ENCODE assay signal across 17 mouse cellular contexts in the genomic region with DNA sequence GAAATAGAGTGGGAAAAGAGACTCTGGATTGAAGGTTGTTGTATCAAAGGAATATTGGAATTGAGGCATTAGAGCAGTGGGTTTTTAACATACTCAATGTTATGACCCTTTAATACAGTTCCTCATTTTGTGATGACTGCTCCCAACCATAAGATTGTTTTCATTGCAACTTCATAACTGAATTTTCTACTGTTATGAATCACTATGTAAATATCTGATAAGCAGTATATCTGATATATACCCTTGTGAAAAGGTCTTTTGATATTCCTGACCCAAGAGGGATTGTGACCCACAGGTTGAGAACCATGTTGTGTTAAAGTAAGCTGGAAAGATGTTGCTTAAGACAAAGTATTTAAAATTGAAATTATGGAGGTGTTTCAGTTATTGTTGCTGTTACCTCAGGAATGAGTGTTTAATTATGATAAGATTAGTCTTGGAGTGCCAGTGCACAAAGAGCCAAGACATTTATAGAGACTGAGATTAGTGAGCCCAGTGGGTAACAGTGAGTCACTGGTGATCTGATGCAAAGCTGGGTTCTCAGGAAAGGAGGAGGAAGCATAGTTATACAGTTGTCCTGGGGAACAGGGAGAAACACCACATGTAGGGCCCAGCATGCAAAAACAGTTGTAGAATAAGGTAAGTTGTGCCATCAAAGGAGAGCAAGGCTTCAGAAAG. TPM values are rescaled to one million over a fixed set of nuclear protein-coding genes. Genes with fewer than 3 reads are reported as not detected.
DNase-seq lines count a peak whose midpoint lies in the region; ATAC-seq and TF ChIP-seq lines count a peak whose summit lies in the region.
"Had no signal": no experiment of that assay in that cellular context is flagged by ENCODE, and none has a peak within 500 bp of the region (broad histone marks: within the 10 kb centered on the region; RNA-seq: fewer than 3 reads in every experiment).

No protein-coding gene starts in this region.

- H3K4me1 ChIP-seq in liver, embryonic 13.5 days (replicated peaks): peaks cover 15% of the 10 kb centered on the region
- peaks cover 21% of the 10 kb centered on the region for H3K4me1 ChIP-seq in liver, embryonic 12.5 days
- H3K4me1 ChIP-seq in stomach, embryonic 15.5 days: no peaks in the 10 kb centered on the region
- H3K4me1 ChIP-seq: forebrain, embryonic 12.5 days; limb, embryonic 15.5 days; midbrain, embryonic 10.5 days; neural tube, embryonic 13.5 days had no signal

- H3K27ac ChIP-seq in liver, embryonic 13.5 days: no peak overlapping the region
- no peak overlapping the region for H3K27ac ChIP-seq in liver, embryonic 12.5 days
- no peak overlapping the region for H3K27ac ChIP-seq in stomach, embryonic 15.5 days
- H3K27ac ChIP-seq: forebrain, embryonic 12.5 days; limb, embryonic 15.5 days; lung, embryonic 15.5 days; midbrain, embryonic 10.5 days; neural tube, embryonic 13.5 days had no signal

- H3K36me3 ChIP-seq in liver, embryonic 13.5 days: no peaks in the 10 kb centered on the region
- no peaks in the 10 kb centered on the region for H3K36me3 ChIP-seq in liver, embryonic 12.5 days
- H3K36me3 ChIP-seq in C2C12 (ENCODE audit: control insufficient read depth, insufficient read depth): peaks cover 12% of the 10 kb centered on the region
- H3K36me3 ChIP-seq in stomach, embryonic 15.5 days: no peaks in the 10 kb centered on the region
- H3K36me3 ChIP-seq: forebrain, embryonic 12.5 days; limb, embryonic 15.5 days; lung, embryonic 15.5 days; midbrain, embryonic 10.5 days; neural tube, embryonic 13.5 days had no signal

- no peak for DNase-seq in liver, embryonic 13.5 days
- no peak for DNase-seq in layer of hippocampus, postnatal 14 days (ENCODE audit: low spot score in 2 of 2)
- DNase-seq in cerebellum, postnatal 10 days: no peak
- DNase-seq: cerebellum, adult 9-11 months; kidney, adult 9 months; kidney, postnatal 4 days; right cerebral cortex, postnatal 25 days had no signal

- peaks cover 90% of the 10 kb centered on the region for H3K79me3 ChIP-seq in C2C12 (ENCODE audit: low read depth)

- peaks cover 98% of the 10 kb centered on the region for H3K79me2 ChIP-seq in C2C12 (ENCODE audit: control insufficient read depth, insufficient read depth)

- TF ChIP-seq CTCF in C2C12 (IDR thresholded peaks at IDR 0.05; ENCODE audit: control insufficient read depth, insufficient read depth, insufficient read length): no peak

- H3K9me3 ChIP-seq in liver, embryonic 13.5 days (replicated peaks): no peaks in the 10 kb centered on the region
- H3K9me3 ChIP-seq in liver, embryonic 12.5 days (replicated peaks): no peaks in the 10 kb centered on the region
- H3K9me3 ChIP-seq in stomach, embryonic 15.5 days: no peaks in the 10 kb centered on the region
- H3K9me3 ChIP-seq: forebrain, embryonic 12.5 days; limb, embryonic 15.5 days; lung, embryonic 15.5 days; midbrain, embryonic 10.5 days; neural tube, embryonic 13.5 days had no signal

- peak; percentile 57; the same call in 1 of the 2 replicates for ATAC-seq in liver, embryonic 13.5 days (ENCODE audit: low read depth)
- no peak for ATAC-seq in liver, embryonic 12.5 days
- ATAC-seq in common myeloid progenitor, adult 5-6 weeks (replicated peaks; ENCODE audit: low read depth, poor library complexity, severe bottlenecking): peak; percentile 54; the same call in 1 of the 2 replicates
- ATAC-seq in stomach, embryonic 15.5 days (ENCODE audit: insufficient read depth, low FRiP score, low read depth): peak; percentile 56; the same call in 1 of the 2 replicates
- ATAC-seq: CD4-positive, CD25-positive, alpha-beta regulatory T cell, adult 4 months had no signal

- no peak overlapping the region for H3K4me2 ChIP-seq in liver, embryonic 13.5 days
- no peak overlapping the region for H3K4me2 ChIP-seq in liver, embryonic 12.5 days
- no peak overlapping the region for H3K4me2 ChIP-seq in stomach, embryonic 15.5 days
- H3K4me2 ChIP-seq: forebrain, embryonic 12.5 days; limb, embryonic 15.5 days; lung, embryonic 15.5 days; neural tube, embryonic 13.5 days had no signal

- H3ac ChIP-seq in C2C12 (ENCODE audit: control insufficient read depth, insufficient read length, low read depth): no peak overlapping the region

- H3K27me3 ChIP-seq in liver, embryonic 13.5 days: no peaks in the 10 kb centered on the region
- H3K27me3 ChIP-seq in liver, embryonic 12.5 days (replicated peaks): no peaks in the 10 kb centered on the region
- no peaks in the 10 kb centered on the region for H3K27me3 ChIP-seq in C2C12 (ENCODE audit: control insufficient read depth, insufficient read depth, insufficient read length)
- H3K27me3 ChIP-seq in stomach, embryonic 15.5 days (replicated peaks): no peaks in the 10 kb centered on the region
- H3K27me3 ChIP-seq: forebrain, embryonic 12.5 days; limb, embryonic 15.5 days; lung, embryonic 15.5 days; neural tube, embryonic 13.5 days had no signal

- H3K4me3 ChIP-seq in liver, embryonic 13.5 days (replicated peaks): no peak overlapping the region
- no peak overlapping the region for H3K4me3 ChIP-seq in liver, embryonic 12.5 days
- H3K4me3 ChIP-seq in C2C12 (ENCODE audit: insufficient read depth, poor library complexity, severe bottlenecking): no peak overlapping the region
- H3K4me3 ChIP-seq in stomach, embryonic 15.5 days (replicated peaks): no peak overlapping the region
- H3K4me3 ChIP-seq: forebrain, embryonic 12.5 days; limb, embryonic 15.5 days; lung, embryonic 15.5 days; midbrain, embryonic 10.5 days; neural tube, embryonic 13.5 days had no signal

- no peak overlapping the region for H3K9ac ChIP-seq in liver, embryonic 13.5 days
- H3K9ac ChIP-seq in liver, embryonic 12.5 days: no peak overlapping the region
- no peak overlapping the region for H3K9ac ChIP-seq in stomach, embryonic 15.5 days
- H3K9ac ChIP-seq: forebrain, embryonic 12.5 days; limb, embryonic 15.5 days; lung, embryonic 15.5 days; neural tube, embryonic 13.5 days had no signal

TF ChIP-seq in C2C12, 6 proteins besides CTCF, POLR2A, EP300 and RAD21:
- TF ChIP-seq CEBPB (IDR thresholded peaks at IDR 0.05; ENCODE audit: low read depth): peak; percentile 60
- peak; percentile 84 for TF ChIP-seq FOSL1 (IDR thresholded peaks at IDR 0.05; ENCODE audit: insufficient read depth, low read length, poor library complexity, severe bottlenecking)
- TF ChIP-seq MYOD1 (IDR thresholded peaks at IDR 0.05; ENCODE audit: control insufficient read depth, insufficient read length, low read depth): no peak

RNA-seq across cellular contexts. Expression of gene Rock2, which starts 25.6 kb away (rescaled TPM):
- 7.0 and 7.7 TPM in 2 replicates for polyA plus RNA-seq in liver, embryonic 13.5 days (2015; fragmentation: Nextera tagmentation; extraction: Ambion mirVana)
- 14.3 and 14.4 TPM in 2 replicates for polyA plus RNA-seq in liver, embryonic 12.5 days (2016; fragmentation: Nextera tagmentation; extraction: Ambion mirVana)
- 15.9 TPM for polyA plus RNA-seq in C2C12 (2012; fragmentation: generic; extraction: Trizol)
- 78.2 and 80.4 TPM in 2 replicates for total RNA-seq in common myeloid progenitor, adult 5-6 weeks (2017)
- 20.5 and 21.7 TPM in 2 replicates for polyA plus RNA-seq in stomach, embryonic 15.5 days (2015; fragmentation: Nextera tagmentation; extraction: Ambion mirVana)
- 100 to 1,000 TPM in 1 of 2 experiments, 10 to 100 TPM in 1; 99.1 to 100 TPM for total RNA-seq in layer of hippocampus, postnatal 14 days (2021)
